Mouse (Mus musculus) kidney, adult 2 months (tissue): ENCODE results near the gene Tmem246. TPM values are rescaled to one million over a fixed set of nuclear protein-coding genes. Genes with fewer than 3 reads are reported as not detected.

Experiments
- DNase-seq: peaks from one replicate; pipeline ENCODE4 v3.0.0; 2021
- H3K27ac ChIP-seq: fragments of 200-500 bp; 2 replicates; pipeline ENCODE4 v1.5.1; 2012; ENCODE audit warnings: low read depth, low read length, control low read depth, inconsistent platforms; ENCODE audit not compliant: insufficient read depth
- H3K27me3 ChIP-seq: fragments of 200-500 bp; replicated peaks from 2 replicates; pipeline ENCODE4 v1.6.1; 2012; ENCODE audit warnings: mild to moderate bottlenecking, moderate library complexity, low read length, inconsistent platforms; ENCODE audit not compliant: control insufficient read depth, insufficient read depth
- H3K36me3 ChIP-seq: fragments of 200-500 bp; 2 replicates; pipeline ENCODE4 v1.6.1; 2012; ENCODE audit warnings: mild to moderate bottlenecking, moderate library complexity, low read length, inconsistent platforms; ENCODE audit not compliant: control insufficient read depth, insufficient read depth
- H3K4me1 ChIP-seq: fragments of 200-500 bp; 2 replicates; pipeline ENCODE4 v1.6.1; 2011; ENCODE audit warnings: low read length; ENCODE audit not compliant: control insufficient read depth, insufficient read depth
- H3K4me3 ChIP-seq: fragments of 200-500 bp; 2 replicates; pipeline ENCODE4 v1.5.1; 2011; ENCODE audit warnings: mild to moderate bottlenecking, low read depth, low read length, control low read depth; ENCODE audit not compliant: insufficient read depth
- CTCF ChIP-seq: fragments of 200-500 bp; conservative IDR thresholded peaks from 2 replicates; pipeline ENCODE4 v1.5.1; 2011; ENCODE audit warnings: low read depth, mild to moderate bottlenecking, control low read depth, low read length, moderate library complexity, mixed read lengths; ENCODE audit not compliant: insufficient read depth, insufficient read length
- POLR2A ChIP-seq: fragments of 200-500 bp; IDR thresholded peaks from one replicate; pipeline ENCODE4 v1.6.1; 2011; ENCODE audit warnings: low read depth, low read length, control low read depth
- WGBS: fragments of 180-500 bp; shearing (Covaris S2); methylation state at CpG from one replicate; pipeline ENCODE4 v1.1.7; 2018; 5-methylcytosine and 5-hydroxymethylcytosine counted together
- polyA plus RNA-seq: library from polyadenylated mRNA; depleted of rRNA; stranded (reverse); fragments of >200 nt; gene quantifications from 2 replicates; pipeline ENCODE4 v1.2.3, GENCODE M21; 2012; rRNA removed

Tmem246 gene
- 35.8 and 45.9 TPM in 2 replicates for polyA plus RNA-seq

DNA sequence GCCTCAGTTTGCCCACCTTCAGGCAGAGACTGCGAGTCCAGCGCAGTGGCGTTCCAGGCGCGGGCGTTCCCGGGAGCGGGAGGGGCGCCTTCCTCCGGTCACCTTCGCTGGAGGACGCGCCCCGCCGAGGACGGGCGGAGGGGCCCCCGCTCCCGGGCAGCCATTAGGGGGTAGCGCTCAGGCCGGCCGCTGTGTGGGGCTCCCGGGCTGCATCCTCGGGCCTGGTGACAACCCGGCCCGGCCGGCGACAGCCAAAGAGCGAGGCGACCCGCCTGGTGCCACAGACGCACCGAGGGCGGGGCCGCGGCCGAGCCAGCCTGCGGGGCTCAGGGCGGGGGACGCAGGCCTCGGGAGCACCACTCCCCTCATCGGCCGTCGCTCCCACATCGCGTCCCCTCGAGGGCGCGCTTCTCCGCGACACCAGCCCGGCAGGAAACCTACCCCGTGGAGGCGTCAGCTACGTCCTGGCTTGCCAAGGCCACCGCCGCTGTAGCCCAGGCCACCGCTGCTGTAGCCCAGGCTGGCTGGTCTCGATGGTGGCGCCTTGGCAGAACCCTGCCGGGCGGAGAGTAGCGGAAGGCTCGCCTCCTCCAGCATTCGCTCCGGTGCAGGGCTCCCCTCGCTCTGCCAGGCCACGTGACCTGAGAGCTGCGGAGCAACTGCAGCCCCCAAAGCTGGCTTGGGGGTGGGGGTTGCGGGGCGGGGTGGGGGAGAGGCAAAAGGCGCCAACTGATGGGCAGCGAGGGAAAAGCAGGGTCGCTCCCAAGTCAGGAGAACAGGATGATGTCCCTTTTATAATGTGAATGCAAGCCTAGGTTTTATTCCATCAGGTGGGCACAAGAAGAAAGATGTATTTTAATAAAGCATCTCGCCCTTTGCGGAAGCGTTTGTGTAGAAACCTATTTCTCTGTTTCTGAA lies at the start of gene Tmem246:
Tmem246 (minus strand) TSS at position 694 of the 918 bp plus-strand sequence.
- TF ChIP-seq CTCF: no peak
- peak; percentile 23 for TF ChIP-seq POLR2A
- WGBS: under 1% methylated on average over 69 of the region's 77 CpGs
- H3K27me3 ChIP-seq: no peaks in the 10 kb centered on the region
- H3K36me3 ChIP-seq: no peaks in the 10 kb centered on the region
- peak; percentile 81 for DNase-seq
- H3K4me1 ChIP-seq: no peaks in the 10 kb centered on the region; the same call in 1 of the 2 replicates
- H3K4me3 ChIP-seq: peak within 1 kb of the TSS; percentile 88
- H3K27ac ChIP-seq: peak within 1 kb of the TSS; percentile 85

DNA sequence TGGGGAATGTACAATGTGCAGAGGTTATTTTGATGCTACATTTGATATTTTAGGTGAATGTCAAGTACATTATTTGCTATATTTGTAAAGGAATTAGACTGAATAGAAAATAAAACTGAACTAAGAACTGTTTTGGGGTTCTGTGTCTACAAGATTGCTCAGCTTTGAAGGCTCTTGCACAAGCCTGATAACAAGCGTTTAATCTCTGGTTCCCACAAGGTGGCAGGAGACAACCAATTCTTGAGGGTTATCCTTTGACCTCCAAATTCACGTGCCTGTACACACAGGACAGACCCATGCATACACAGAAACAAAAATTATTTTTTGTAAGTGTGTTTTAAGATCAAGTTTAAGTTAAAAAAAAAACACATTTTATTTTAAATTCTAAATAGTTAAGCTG lies 42.2 kb upstream of the Tmem246 start:
- peaks cover 12% of the 10 kb centered on the region for H3K36me3 ChIP-seq
- WGBS: 40% methylated on average over 2 of the region's 2 CpGs
- H3K4me3 ChIP-seq: no peak overlapping the region
- no peak for DNase-seq
- TF ChIP-seq POLR2A (no peak), CTCF (no peak)
- H3K4me1 ChIP-seq: no peaks in the 10 kb centered on the region
- no peak overlapping the region for H3K27ac ChIP-seq
- H3K27me3 ChIP-seq: no peaks in the 10 kb centered on the region

DNA sequence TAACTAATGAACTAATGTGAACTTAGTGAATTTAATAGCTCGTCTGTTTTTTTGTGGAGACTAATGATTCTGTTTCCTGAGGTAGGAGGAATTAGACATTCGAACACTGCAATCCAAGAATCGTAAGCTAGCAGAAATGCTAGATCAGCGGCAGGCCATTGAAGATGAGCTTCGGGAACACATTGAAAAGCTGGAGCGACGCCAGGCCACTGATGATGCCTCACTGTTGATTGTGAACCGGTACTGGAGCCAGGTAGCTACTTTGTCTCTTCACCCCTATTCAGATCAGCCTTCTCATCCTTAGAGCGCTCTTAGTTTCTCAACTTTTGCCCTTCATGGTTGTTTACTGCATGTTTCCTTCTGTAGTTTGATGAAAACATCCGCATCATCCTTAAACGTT lies 40.1 kb upstream of the Tmem246 start:
- H3K27ac ChIP-seq: no peak overlapping the region
- H3K27me3 ChIP-seq: no peaks in the 10 kb centered on the region
- peaks cover 4% of the 10 kb centered on the region for H3K36me3 ChIP-seq
- TF ChIP-seq POLR2A (no peak), CTCF (no peak)
- no peak overlapping the region for H3K4me3 ChIP-seq
- H3K4me1 ChIP-seq: no peaks in the 10 kb centered on the region; the same call in 1 of the 2 replicates
- no peak for DNase-seq
- WGBS: 87% methylated on average over 11 of the region's 11 CpGs

DNA sequence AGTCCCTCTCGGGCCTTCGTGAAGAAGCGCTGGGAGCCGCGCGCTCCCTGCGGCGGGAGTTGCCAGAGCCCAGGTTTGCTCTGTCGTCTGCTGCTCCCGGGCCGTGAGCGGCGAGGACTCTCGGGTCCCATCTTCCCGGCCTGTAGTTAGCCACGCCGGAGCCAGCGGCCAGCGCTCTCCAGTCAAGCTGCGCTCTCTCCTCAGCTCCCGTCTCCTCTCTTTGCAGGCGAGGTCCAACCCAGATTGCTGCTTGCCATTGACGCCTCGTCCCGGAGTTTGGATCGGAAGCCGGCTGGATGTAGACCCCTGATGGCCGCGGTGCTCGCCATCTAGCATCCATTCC lies 34.4 kb upstream of the Tmem246 start:
- DNase-seq: no peak
- H3K4me3 ChIP-seq: peak overlapping the region; percentile 96
- WGBS: under 1% methylated on average over 30 of the region's 30 CpGs
- H3K27ac ChIP-seq: peak overlapping the region; percentile 54
- no peak for TF ChIP-seq POLR2A
- TF ChIP-seq CTCF: no peak
- no peaks in the 10 kb centered on the region for H3K27me3 ChIP-seq
- H3K4me1 ChIP-seq: no peaks in the 10 kb centered on the region; the same call in 1 of the 2 replicates
- no peaks in the 10 kb centered on the region for H3K36me3 ChIP-seq

DNA sequence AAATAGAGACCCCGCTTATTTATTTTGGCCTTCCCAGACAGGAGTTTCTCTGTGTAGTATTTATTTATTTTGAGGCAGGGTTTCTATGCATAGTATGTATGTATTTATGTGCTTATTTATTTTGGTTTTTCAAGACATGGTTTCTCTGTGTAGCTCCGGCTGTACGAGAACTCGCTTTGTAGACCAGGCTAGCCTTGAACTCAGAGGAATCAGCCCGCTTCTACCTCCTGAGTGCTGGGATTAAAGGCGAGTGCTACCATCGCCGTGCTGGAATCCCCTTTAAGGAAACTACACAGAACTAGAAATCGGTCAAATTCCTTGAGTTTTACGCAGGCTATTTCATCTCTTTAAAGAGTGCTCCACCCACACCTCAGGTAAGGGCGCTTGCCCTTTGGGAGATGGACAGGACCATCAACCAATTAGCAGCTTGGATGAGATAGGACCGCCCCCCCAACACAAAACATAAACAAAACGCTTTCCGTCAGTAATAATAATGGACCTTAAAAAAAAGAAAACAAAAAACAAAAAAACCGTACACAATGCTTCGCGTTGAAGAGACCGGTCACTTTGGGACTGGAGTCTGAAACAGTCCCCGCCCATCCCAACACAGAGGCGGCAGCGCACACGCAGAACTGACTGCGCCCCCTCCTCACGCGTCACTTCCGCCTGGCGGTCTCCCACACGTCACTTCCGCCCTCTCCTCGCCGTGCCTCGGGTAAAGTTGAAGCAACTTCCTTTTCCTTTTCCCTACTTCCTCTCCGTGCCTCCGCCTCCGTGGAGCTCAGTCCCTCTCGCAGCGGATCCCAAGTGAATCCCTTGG lies 33.9 kb upstream of the Tmem246 start, which contains the start of gene Rnf20:
Rnf20 (plus strand) TSS at position 688 of the 820 bp plus-strand sequence.
- Histone ChIP-seq H3K4me3 (peak within 1 kb of the TSS; percentile 96), H3K27ac (peak within 1 kb of the TSS; percentile 54), H3K36me3 (no peaks in the 10 kb centered on the region), H3K4me1 (no peaks in the 10 kb centered on the region; the same call in 1 of the 2 replicates), H3K27me3 (no peaks in the 10 kb centered on the region)
- peak; percentile 98 for DNase-seq
- 4% methylated on average over 37 of the region's 37 CpGs for WGBS
- no peak for TF ChIP-seq CTCF
- TF ChIP-seq POLR2A: peak; percentile 71

DNA sequence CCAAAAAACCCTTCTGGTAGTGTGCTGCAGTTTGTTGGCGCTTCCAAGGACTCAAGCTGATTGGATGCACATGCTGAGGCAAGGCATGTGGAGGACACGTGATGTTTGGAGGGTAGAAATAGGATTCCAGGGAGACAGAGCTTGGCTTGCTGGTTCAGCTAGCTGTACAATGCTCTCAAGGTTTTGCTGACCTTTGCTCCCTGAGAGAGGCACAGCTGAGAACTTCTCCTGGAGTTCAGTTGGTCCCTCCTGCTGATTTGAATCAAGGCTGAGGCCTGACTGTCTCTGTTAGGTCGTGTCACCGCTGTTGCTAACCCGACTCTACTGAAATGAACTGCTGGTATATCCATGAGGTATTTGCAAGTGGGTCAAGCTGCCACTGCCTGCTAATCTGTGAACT lies 31.3 kb upstream of the Tmem246 start:
- 53% methylated on average over 5 of the region's 5 CpGs for WGBS
- no peaks in the 10 kb centered on the region for H3K27me3 ChIP-seq
- no peak overlapping the region for H3K4me3 ChIP-seq
- TF ChIP-seq CTCF (no peak), POLR2A (no peak)
- H3K4me1 ChIP-seq: no peaks in the 10 kb centered on the region; the same call in 1 of the 2 replicates
- H3K27ac ChIP-seq: peak overlapping the region; percentile 53; the same call in 1 of the 2 replicates
- DNase-seq: peak; percentile 84
- no peaks in the 10 kb centered on the region for H3K36me3 ChIP-seq
